Mouse (Mus musculus): ENCODE measurements at regions not wholly inside any gene's neighbourhood (a gene's known extent, or its start where the extent isn't known, plus 50 kb on each side); places are given as distances from the start of the nearest gene placed in this dataset.

- DNase-seq (ENCODE audit: low spot score): no peak
These were observed 173.5 kb downstream of the 1500009L16Rik start for GRCm38 (mm10) chr10:83896160-83896559.

- no peak for DNase-seq (ENCODE audit: low spot score)
These were observed 174.9 kb downstream of the 1500009L16Rik start for GRCm38 (mm10) chr10:83897558-83897957.

DNA sequence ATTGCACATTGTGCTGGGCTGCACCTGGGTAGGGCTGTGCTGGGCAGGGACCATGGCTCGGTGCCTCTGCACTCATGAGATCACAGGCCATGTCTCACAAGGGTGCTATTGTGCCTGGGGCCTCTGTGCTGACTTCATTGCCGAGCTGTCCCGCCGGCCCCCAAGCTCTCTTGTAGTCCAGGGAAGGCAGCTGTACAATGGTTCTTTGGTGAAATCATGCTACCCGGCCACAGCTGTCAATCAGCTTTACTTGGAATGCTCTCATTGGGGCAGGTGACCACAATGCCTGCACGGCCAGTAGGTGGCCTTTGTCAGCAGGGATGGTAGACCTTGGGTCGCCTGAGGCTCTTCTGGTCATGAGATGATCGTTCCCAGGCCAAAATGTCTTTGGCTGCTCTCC, 184.1 kb downstream of the 1500009L16Rik start:
- DNase-seq (ENCODE audit: low spot score): no peak

DNA sequence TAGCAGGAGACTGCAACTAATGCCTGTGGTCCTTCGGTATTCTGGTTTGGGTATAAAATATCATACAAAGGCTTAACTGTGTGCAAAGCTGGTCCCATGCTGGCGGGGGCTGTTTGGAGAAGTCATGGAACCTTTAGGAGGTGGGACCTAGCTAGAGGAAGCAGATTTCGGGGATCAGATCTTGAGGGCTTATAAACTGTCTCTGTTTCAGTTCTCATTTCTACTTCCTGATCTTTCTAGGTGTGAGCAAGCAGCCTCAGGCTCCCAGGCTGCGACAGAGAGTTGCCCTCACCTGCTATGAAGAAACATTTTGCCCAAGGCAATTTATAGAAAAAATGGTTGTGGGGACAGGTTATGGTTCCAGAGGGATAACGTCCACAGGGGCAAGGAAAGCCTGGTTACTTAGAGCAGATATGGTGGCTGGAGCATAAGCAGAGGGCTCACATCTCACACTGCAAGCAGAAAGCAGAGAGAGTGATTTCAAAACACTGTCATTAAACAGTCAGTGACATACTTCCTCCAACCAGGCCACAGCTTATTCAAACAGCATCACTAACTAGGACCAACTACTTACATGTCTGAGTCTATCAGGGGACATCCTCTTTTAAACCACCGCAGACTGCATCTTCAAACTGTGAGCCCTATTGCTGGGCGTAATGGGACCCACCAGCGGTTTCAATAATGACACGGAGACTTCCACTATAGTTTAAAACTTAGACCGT, 188.1 kb downstream of the 1500009L16Rik start:
- no peak for DNase-seq (ENCODE audit: low spot score)

DNA sequence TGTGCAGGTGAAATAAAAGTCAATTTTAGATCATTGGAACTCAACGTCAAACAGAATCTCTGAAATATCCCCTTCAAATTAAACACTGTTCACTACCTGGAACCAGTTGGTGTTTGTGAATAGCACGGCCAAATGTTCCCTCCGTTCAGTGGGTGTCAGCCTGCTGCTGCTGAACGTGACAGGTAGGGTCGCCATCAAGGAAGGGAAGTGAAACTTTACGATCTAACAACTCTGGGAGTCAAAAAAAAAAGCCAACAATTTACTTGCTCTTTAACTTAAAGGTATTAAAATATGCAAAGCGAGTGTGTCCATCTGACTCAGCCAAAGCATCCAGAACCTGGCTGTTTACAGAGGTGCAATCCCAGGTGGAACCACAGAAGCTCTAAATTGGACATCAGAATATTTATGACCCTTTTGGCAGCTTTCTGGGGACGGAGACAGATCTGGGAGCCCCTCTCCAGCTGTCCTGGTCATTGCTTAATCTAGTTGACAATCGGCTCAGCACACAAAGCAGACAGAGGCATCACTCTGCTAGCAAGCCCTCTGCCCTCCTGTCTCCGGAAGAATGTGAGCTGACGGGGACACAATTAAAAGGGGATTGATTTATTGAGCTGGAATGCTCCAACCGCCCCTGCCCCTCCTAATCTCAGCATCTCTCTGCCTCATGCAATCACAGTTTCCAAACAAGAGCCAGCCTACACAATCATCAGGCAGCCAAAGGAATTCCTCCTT, 191.9 kb downstream of the 1500009L16Rik start:
- DNase-seq (ENCODE audit: low spot score): peak; percentile 84

DNA sequence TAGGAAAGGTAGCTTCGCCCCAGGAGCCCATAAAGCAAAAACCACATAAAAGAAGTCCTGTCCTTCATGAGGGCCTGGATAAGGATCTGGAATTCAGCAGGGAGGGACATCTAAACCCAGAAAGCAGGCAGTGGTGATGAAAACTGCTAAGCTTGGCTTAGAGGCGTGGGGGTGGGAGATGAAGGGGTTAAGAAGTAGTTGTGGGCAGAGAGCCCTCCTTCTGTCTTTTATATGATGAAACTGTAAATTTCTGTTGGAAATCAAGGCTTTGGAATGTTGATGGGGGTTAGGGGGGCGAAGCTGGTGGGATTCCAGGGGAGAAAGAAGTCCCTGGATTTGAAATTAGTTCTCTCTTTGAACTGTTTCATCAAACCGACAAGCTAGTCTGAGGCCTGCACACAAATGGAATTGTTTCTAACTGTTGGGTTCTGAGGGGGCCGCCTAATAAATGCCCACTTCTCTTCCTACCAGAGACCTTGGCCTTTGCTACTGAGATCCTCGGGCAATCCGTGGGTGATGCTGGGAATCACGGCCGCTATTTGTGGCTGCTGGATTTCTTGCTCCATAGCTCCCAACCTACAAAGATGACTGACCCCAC, 192.6 kb downstream of the 1500009L16Rik start:
- no peak for DNase-seq (ENCODE audit: low spot score)

DNA sequence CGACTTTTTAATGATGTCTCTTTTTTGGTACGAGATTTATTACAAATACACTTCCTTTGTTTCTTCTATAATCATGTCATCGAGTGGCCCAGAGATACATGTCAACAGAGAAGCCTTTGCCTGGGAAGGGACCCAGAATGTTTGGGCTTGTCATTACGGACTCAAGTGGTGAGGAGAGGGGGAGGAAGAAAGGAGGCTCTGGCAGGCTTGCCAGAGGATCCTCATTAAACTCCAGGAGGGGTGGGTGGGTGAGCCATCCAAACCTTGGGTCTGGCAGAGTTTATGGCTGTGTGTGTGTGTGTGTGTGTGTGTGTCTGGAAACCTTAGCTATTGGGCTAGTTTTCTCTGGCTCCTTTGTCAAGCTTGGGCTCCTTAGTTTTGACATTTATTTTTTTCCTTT, 204.3 kb downstream of the 1500009L16Rik start:
- no peak for DNase-seq (ENCODE audit: low spot score)

- DNase-seq (ENCODE audit: low spot score): no peak
These were observed 204.9 kb downstream of the 1500009L16Rik start for GRCm38 (mm10) chr10:83927554-83927953.

GRCm38 (mm10) chr10:83931758-83932157, 209.1 kb downstream of the 1500009L16Rik start:
- DNase-seq (ENCODE audit: low spot score): no peak

- no peak for DNase-seq (ENCODE audit: low spot score)
These were observed 210.5 kb downstream of the 1500009L16Rik start for GRCm38 (mm10) chr10:83933201-83933600.

DNA sequence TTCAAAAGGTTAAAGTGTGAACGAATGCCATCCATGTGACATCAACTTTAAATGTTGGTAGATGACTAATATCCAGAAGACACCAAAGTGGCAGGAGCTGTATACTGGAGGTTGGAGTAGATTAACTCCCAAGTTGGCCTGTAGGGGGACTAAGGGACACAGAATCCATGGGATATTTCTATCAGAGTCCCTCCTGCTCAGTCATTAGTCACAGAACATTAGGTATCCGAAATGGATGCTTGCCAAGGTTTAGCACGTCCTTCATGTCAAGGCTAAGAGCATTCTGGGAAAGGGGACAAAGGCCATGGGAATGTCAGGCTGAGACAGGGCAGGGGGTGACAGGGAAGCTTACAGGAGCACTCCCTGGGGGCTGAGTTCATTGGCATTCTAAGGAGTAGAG, 211.8 kb downstream of the 1500009L16Rik start:
- peak; percentile 34 for DNase-seq (ENCODE audit: low spot score)

DNA sequence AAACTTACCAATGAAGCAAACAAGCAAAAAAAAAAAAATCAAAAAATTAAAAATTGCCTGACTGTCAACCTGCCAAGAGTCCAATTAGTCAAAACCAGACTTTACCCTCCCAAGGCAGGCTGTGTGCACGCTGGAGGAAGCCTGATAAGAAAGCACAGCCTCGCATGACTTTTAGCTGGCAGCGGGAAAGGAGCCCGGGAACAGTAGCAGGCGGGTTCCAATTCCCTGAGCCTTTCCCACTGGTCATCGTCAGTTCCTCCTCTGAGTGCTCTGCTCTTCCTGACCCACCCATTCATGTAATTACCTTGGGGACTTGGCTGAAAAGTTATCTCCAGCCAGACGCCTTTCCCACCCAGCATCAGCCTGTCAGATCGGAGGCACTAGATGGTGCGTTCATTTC, 214.5 kb downstream of the 1500009L16Rik start:
- no peak for DNase-seq (ENCODE audit: low spot score)

GRCm38 (mm10) chr10:83942101-83942500, 219.4 kb downstream of the 1500009L16Rik start:
- DNase-seq (ENCODE audit: low spot score): peak; percentile 27

- no peak for DNase-seq (ENCODE audit: low spot score)
These were observed 221.5 kb downstream of the 1500009L16Rik start for GRCm38 (mm10) chr10:83944158-83944557.

DNA sequence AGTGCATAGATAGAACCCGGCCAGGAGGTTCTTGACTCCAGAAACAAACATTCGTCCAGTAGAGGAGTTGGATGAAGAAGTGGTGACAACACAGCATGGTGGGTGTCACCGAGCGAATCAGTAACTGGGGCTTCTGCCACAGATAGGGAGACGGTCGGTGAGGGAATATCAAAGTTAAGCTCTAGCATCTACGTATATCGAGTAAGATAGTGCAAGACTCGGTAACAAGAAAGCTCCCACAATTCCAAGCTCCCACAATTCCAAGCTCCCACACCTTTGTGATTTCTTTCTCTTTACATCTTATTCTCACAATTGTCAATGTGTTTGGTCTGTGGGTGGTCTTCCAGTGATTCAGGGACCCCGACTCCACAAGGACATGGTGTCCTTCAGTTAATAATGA, 222.2 kb downstream of the 1500009L16Rik start:
- DNase-seq (ENCODE audit: low spot score): no peak

GRCm38 (mm10) chr10:83945503-83945902, 222.8 kb downstream of the 1500009L16Rik start:
- no peak for DNase-seq (ENCODE audit: low spot score)

DNA sequence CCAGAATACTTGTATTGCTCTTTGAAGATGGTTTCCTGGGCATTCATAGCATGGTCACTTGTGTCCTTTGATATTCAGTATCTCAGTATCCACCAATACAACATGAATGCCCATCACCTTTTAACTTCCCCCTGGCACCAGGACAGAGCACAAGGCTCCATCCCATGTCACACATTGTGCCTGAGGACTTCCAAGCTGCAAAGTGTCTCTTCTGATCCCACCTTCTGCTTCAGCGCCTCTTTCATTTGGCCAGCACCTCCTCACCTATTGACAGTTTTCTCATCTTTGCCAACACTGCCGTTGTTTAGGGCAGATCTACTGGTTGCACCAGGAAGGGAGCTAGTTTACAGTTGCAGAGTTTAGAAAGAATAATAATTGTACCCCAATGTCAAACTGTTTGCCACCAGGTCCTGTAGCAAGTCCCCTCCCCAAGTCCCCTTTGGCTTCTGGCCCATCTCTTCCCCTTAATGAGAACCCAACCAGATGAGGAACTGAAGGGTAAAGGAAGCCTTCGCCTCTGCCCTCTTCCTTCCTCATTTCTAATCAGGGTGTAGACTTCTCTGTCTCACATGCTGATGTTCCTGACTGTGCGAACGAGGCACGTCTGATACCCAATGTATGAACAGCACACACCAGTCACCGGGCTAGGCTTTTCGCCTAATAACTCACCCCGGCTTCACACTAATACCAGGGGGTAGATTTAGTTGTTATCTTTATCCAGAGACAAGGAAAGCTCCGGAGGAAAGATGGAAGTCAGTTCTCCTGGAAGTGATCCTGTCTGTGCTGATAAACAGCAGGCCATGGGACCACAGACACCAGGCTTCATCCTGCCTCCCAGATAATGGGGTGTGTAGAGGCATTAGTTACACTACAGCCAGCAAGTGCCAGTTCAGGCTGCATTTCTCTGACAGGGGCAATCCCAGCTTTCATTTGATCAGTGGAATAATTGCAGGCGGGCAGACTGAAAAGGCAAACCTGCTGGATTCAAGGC, 223.8 kb downstream of the 1500009L16Rik start:
- DNase-seq (ENCODE audit: low spot score): no peak

- DNase-seq (ENCODE audit: low spot score): peak; percentile 72
These were observed 234.6 kb downstream of the 1500009L16Rik start for GRCm38 (mm10) chr10:83957118-83957759.

GRCm38 (mm10) chr10:83958397-83958796, 235.7 kb downstream of the 1500009L16Rik start:
- no peak for DNase-seq (ENCODE audit: low spot score)

- no peak for DNase-seq (ENCODE audit: low spot score)
These were observed 236.2 kb downstream of the 1500009L16Rik start for GRCm38 (mm10) chr10:83958826-83959225.

GRCm38 (mm10) chr10:83963232-83963760, 240.6 kb downstream of the 1500009L16Rik start:
- DNase-seq (ENCODE audit: low spot score): no peak
